Mouse (Mus musculus): ENCODE measurements around the gene Rbl2. TPM values are rescaled to one million over a fixed set of nuclear protein-coding genes. Genes with fewer than 3 reads are reported as not detected.

Rbl2 gene
- total RNA-seq, 1 experiment from 2014 or later, result 90.9 TPM

DNA sequence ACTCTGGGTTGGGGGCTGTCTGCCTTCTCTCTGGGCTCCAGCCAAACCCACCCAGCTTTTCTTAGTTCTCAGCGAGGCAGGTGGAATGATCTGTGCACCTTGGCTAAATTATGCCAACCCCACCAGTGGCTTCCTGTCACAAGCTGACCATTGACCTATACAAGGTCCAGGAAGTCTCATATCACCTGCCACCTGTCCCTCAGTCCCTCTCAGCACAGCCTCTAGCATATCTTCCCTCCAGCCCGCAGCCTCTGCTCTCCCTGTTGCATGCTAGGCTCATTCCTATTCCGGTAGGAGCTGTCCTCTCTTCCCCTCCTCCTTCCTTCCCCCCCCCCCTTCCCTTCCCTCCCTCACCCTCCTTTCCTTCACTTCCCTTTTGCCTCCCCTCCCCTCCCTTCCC, 79.4 kb downstream of the Rbl2 start:
- ATAC-seq (replicated peaks; ENCODE audit: insufficient number of reproducible peaks, low FRiP score, low TSS enrichment, poor library complexity, severe bottlenecking), result no peak

DNA sequence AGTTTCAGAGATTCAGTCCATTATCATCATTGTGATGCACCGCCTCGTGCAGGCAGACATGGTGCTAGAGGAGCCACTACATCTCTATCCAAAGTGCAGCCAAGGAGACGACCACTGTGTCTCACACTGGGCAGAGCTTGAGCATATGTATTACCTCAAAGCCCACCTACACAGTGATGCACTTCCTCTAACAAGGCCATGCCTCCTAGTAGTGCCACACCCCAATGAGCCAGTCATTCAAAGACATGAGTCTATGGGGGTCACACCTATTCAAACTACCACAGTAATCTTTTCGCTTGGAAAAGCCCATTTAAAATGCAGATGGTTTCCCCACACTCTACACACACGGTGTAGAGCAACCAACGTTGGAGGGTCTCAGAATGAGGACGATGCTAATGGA, 81.7 kb downstream of the Rbl2 start:
- no peak for ATAC-seq (replicated peaks; ENCODE audit: insufficient number of reproducible peaks, low FRiP score, low TSS enrichment, poor library complexity, severe bottlenecking)

DNA sequence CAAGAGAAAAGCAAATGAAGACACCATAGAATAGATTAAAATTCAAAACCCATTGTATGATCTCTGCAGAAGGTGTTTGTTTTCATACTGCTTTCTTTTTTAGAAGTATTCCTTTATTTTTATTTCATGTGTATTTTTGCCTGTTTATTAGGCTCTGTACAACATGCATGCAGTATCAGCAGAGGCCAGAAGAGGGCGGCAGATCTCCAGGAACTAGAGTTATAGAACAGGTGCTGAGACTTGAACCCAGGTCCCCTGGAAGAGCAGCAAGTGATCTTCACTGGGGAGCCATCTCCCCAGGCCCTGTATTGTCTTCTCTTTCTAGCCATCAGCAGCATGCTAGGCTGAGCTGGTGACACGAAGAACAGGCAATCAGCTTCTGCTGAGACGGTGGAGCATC, 84.0 kb downstream of the Rbl2 start:
- no peak for ATAC-seq (replicated peaks; ENCODE audit: insufficient number of reproducible peaks, low FRiP score, low TSS enrichment, poor library complexity, severe bottlenecking)

DNA sequence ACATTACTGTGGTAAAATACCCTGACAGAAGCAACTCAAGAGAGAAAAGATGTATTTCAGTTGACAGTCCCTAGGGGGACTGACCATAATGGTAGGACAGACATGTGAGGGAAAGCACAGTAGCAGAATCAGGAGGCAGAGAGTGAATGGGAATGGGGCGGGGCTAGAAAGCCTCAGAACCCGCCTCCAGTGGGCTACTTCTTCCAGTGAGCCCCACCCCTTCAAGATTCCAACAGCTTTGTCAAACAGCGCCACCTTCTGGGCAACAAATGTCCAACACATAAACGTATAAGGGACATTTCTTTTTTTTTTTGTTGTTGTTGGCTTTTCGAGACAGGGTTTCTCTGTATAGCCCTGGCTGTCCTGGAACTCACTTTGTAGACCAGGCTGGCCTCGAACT, 84.7 kb downstream of the Rbl2 start:
- ATAC-seq (replicated peaks; ENCODE audit: insufficient number of reproducible peaks, low FRiP score, low TSS enrichment, poor library complexity, severe bottlenecking), result no peak

DNA sequence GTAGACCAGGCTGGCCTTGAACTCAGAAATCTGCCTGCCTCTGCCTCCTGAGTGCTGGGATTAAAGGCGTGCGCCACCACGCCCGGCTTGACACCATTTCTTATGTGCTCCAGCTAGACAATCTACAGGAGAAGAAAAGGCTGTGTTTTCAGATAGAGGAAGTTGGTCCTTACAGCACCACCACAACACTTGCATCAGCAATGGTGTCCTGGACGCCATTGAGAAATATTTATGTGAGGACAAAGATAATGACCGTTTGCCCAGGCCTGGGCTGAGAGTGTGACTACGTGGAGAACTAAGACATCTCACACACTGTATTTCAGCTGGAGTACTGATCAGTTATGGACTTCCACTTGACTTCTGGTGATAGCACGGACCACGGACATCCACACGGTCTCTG, 88.8 kb downstream of the Rbl2 start:
- no peak for ATAC-seq (replicated peaks; ENCODE audit: insufficient number of reproducible peaks, low FRiP score, low TSS enrichment, poor library complexity, severe bottlenecking)

DNA sequence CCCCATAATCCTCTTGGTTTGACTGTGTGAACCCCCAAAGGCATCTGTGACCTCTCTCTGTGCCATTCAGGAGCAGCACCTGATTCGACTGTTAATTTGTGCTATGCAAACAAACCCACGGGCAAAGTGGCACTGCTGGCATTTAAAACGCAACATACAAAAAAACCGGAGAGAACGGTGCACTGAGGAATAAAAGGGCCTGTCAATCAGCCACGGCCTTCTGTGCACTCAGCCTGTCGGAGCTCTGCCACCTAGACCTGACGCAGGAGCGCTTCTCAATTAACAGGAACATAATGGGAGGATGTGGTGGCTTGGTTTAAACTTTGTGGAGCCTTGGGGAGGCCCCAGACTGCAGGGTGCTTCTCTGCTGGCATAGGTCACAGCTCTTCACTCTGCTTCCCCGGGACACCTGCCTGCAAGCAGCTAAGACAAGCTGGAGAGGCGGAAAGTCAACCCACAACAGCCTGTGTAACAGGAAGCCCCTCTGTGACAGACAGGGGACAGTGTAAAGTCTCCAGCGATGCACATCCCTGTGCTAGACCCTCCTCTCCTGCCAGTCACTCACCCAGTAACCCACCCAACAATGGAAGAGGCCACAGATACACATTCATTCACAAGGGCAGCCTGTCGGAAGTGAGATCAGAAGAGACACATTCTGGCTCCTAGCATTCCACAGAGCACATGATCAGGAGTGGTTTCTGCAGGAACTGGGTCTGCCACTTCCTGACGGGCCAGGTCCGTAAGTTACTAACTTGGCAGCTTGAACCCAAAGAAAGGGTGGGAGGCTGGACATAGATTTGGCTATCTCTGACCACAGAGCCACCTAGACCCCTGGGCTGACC, 90.3 kb downstream of the Rbl2 start:
- no peak for ATAC-seq (replicated peaks; ENCODE audit: insufficient number of reproducible peaks, low FRiP score, low TSS enrichment, poor library complexity, severe bottlenecking)

DNA sequence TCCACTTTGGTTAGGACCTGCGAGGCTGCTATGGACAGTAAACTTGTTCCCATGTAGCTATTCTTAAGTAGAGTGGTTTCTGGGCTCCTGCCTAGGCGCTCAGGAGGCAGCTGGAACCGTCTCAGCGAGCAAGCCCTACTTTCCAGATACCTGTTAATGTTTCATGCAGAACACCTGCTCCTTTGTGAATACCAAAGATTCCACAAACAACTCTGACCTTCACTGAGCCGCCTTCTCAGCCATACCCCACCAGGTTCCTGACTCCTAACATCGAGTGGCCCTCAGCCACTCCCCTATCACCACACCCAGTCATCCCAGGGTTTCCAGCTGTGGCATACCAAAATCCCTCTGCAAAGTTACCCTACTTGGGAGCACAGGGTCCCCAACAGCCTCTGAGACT, 100.3 kb downstream of the Rbl2 start:
- ATAC-seq (replicated peaks; ENCODE audit: insufficient number of reproducible peaks, low FRiP score, low TSS enrichment, poor library complexity, severe bottlenecking), result no peak

DNA sequence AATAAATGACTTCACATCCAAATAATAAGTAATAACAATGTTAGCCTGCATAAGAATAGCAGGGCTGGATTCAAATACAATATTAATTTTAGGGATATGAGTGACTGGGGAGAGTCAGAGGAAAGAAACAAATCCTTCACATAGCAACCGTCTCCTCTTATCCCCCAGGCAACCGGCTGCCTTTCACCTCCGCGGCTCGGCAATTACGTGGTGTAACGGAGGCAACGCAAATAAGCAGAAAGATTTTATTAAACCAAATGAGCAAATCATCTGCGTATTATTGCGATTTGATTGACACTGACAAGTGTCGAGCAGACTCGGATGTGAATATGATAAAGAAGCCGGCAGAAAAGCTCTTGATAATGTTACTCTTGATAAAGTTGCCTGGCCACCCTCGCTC, 101.1 kb downstream of the Rbl2 start:
- no peak for ATAC-seq (replicated peaks; ENCODE audit: insufficient number of reproducible peaks, low FRiP score, low TSS enrichment, poor library complexity, severe bottlenecking)

DNA sequence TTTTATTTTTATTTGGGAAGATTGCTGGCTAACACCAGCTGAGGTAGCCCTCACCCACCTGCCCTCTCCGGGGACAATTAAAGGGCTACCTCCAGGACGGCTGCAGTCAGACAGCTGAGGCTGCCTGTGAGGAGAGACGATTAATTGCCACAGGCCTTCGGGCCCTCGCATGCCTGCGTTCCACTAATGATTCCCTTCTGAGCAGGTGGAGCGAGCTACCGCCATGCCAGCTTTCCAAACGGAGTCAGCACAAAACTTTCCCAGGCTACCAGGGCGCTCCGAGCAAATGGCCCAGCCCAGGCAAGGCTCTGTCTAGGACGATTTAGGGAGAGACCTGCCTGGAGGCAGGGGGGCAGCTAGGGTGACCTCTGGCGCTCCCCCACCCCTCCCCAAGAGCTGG, 101.7 kb downstream of the Rbl2 start:
- ATAC-seq (replicated peaks; ENCODE audit: insufficient number of reproducible peaks, low FRiP score, low TSS enrichment, poor library complexity, severe bottlenecking), result no peak

Other genes starting within 250 kb of the Rbl2 start
- gene Chd9, start 241.7 kb upstream of the Rbl2 start, total RNA-seq (2017), result 73.0 to 131 TPM (median 84.8 TPM) in 3 replicates
- 8.2 to 13.7 TPM (median 11.8 TPM) in 3 replicates for gene Aktip, start 129.9 kb downstream of the Rbl2 start, total RNA-seq (2017)
- 0.53 to 3.9 TPM (median 1.6 TPM) in 3 replicates for gene Rpgrip1l, start 243.2 kb downstream of the Rbl2 start, total RNA-seq (2017)
- 12.3 to 36.6 TPM (median 17.9 TPM) in 3 replicates for gene Fto, start 243.5 kb downstream of the Rbl2 start, total RNA-seq (2017)

All from monocyte, adult 5-6 weeks (primary cell).